Mouse (Mus musculus): ENCODE data around the gene Uqcrq.
A peak's percentile ranks its signal among the peaks of the same experiment; 100 is the strongest.

DNA sequence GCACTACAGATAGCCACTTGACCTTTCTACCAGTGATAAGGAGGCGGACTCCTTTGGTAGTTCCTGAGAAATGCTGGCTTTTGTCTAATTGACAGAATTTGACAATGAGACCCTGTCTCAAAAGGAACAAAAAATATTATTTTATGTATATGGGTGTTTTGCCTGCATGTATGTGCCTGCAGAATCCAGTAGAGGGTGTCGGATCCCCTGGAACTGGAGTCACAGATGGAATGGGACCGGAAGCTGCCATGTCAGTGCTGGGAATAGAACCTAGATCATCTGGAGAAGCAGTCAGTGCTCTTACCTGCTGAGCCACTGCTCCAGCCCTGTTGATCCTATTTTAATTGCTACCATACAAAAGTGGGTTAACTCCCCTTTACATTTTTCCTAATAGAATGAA lies 42.1 kb upstream of the Uqcrq start:
- TF ChIP-seq EP300 (IDR thresholded peaks at IDR 0.05) (no peak), CTCF (IDR thresholded peaks at IDR 0.05) (peak; percentile 36)
